Mouse (Mus musculus) thymus, postnatal 0 days (tissue): Measurements from ENCODE around the gene Sox6. TPM values are rescaled to one million over a fixed set of nuclear protein-coding genes. Genes with fewer than 3 reads are reported as not detected.
"Not testable (repeated sequence)": the region's sequence is repeated elsewhere in the genome, so short reads cannot be mapped to it uniquely, and the experiment has no call there.

Experiments
- DNase-seq: peaks from one replicate; pipeline ENCODE4 v3.0.0-alpha.2; 2015; ENCODE audit warnings: low spot score
- polyA plus RNA-seq: library from polyadenylated mRNA; unstranded; fragments of >200 nt; fragmentation: Nextera tagmentation; extraction: Ambion mirVana; gene quantifications from 2 replicates; pipeline ENCODE4 v1.2.1, GENCODE M21; 2015

Sox6 gene
- 0.30 and 1.2 TPM in 2 replicates for polyA plus RNA-seq

- DNase-seq, result no peak
Observed at GRCm38 (mm10) chr7:116038511-116038910, at the start of gene Sox6. Gene Sox6, minus strand, starts transcription at chr7:116038796.

DNA sequence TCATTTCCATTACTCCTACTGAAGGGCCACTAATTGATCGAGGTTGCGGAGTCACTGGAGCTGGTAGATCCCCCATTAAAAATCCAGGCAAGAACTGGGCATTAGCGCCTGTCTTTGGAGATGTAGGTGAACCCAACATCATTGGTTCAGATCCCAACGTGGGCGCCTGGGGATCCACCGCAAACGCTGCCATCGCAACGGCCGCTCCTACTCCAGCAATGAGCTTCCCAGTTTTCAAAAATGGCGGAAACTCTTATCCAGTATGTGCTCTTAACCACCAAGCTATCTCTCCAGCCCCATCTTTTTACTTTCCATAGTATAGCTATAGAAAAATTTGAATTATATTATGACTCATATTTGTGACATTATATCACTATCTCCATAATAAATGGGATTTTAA, 45.8 kb upstream of the Sox6 start, which contains the start of gene Gm4353:
Gene Gm4353, minus strand, starts transcription at position 270 of the 400 bp plus-strand sequence.
- not testable (repeated sequence) for DNase-seq

- DNase-seq, result no peak
Observed at GRCm38 (mm10) chr7:116060739-116061138, 22.1 kb upstream of the Sox6 start.

GRCm38 (mm10) chr7:116040470-116041019, 1.9 kb upstream of the Sox6 start:
- DNase-seq, result no peak

GRCm38 (mm10) chr7:116039538-116040466, 1.2 kb upstream of the Sox6 start:
- DNase-seq, result peak; percentile 74

- DNase-seq, result no peak
Observed at GRCm38 (mm10) chr7:116039196-116039537, 571 bp upstream of the Sox6 start, which contains the start of gene 1110004F10Rik. Gene 1110004F10Rik, plus strand, starts transcription at chr7:116039397.

DNA sequence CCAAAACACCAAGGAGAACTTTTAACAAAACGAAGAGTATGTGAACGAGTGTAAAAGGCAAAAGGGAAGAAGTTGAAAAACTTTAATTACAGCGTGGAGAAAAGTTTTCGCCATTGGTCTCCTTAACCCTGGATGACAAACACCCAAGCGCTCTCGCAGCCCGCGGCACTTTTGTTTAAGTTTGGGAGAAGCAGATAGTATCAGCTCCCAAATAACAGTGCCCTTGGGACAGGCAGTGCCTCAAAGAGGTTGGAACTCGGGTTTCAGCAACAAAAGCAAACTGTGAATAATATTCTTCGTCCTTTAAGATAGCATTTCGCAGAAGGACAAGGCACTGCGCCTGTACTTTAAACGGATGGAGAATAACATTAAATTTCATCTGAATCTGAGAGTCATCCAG, 572 bp downstream of the Sox6 start:
- no peak for DNase-seq

DNA sequence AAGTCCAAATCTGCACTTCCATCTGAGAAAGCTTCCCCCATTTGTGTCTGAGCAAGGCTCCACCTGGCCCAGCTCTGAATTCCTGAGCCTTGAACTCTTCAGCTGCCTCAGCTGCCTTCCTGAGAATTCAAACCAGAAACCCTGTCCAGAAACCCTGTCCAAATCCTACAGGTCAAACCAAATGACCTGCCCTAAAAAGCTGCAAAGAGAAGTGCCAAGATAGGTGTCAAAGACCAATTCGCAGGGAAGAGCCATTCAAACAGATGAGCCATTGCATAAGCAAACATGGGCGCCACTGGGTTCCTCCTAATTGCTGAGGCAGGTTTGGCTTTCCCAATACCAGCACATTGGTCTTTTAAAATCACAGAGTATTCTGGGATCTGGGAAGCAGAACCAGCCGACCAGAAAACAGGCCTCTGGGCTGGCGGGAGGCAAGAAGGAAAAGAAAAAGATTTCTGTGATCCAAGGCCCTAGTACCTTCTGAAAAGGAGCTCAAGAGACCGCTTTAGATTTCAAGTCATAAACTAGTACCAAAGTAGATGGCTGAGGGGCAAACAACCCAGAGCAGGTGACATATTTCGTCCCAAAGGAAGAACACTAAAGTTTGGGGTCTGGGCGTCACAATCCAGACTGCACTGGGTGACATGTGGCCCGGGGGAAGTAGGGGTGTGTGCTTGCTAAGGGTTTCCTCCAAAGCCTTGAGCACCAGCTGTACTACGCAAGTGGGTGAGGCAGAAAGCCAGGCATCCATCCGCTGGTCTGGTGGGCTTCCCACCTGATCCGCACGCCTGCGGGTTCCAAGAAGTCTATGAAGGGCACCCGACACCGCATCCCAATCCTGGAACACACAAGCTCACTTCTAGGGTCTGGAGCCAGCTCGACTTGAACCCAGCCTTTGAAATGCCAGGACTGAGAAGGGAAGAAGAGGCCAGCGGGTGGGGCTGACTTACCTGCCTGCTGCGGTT, 1.7 kb downstream of the Sox6 start:
- DNase-seq, result no peak

GRCm38 (mm10) chr7:116035504-116035903, 3.1 kb downstream of the Sox6 start:
- no peak for DNase-seq

DNA sequence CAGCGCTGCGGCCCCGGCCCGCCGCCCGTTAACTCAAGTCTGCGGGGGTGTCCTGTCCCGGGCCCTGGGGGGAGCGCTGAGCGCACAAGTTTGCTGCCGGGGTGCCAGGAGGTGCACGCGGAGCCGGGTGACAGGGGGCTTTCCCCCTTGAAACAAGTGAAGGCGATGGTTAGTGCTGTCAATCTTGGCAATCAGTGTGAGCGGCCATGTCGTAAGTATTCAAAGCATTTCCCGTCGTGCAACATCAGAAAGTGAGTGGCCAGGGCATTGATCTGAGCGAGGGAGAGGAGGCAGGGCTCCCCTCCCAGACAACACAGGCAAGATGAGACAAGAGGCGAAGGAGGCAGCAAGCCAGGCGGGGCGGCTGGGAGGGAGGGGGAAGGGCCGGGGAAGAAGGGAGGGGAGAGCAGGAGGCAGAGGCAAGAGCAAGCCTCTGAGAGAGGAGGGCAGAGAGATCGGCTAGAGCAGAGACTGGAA, 4.3 kb downstream of the Sox6 start:
- no peak for DNase-seq

DNA sequence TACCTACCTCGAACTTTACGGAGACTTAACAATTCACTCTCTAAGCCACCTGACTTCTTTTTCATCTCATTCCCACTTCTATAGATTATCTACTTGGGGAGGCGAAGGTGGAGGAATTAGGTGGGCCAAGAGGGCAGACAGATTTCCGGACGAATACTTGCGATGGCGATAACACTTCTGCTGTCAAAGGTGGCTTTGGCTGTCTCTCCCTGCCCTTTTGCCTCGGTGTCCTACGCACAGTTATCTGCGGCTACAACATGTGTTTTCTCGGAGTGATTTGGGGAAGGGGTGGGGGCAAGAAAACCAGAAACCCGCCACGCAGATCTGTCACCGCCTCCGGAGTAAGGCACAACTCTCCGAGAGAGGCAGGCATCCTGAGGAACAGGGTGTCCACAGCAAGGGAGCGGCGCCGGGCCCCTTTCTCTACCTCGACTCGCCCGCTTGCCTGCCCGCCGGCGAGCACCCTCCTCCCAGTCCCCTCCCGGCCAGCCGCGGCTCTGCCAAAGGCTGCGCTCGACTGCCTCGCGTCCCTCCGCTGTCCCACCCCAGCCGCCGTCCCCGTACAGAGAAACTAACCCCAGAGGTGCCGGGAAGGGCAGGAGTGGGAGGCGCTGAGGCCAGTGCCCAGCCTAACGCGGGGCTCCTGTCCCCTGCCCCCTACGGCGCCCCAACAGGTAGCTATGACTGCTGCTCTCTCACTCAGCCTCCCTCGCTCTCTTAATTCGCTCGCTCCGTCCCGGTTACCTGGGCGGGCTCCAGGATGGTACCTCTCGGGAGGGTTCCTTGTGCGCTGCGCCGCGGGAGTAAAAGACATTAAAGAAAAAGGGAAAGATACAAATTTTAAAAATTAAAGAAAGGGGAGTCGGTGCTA, 5.0 kb downstream of the Sox6 start:
- no peak for DNase-seq

DNA sequence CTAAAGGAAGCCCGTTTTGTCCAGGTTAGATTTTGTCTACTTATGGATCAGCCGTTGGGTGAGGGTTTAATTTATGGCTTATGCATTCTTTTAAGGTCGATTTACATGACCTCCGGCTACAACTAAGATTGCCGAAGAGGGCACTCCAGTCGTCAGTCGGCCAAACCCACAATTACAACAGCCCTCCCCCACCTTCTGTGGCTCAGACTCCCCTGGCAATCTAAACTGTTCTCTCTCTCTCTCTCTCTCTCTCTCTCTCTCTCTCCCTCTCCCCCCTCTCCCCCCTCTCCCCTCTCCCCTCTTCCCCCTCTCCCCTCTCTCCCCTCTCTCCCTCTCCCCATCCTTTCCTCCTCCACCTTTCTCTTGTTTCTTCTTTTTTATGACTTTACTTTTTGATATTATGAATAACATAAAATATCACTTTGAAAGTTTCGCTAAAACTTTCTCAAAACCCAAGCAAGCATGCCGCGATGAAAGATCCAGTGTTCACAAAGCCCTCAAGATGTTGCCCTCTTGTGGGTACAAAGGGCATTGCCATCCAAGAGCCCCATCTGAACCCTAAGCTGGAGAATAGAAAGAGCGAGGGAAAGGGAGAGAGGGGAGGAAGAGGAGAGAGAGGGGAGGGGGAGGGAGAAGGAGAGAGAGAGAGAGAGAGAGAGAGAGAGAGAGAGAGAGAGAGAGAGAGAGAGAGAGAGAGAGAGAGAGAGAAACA, 5.8 kb downstream of the Sox6 start:
- peak; percentile 75 for DNase-seq

GRCm38 (mm10) chr7:116031718-116032595, 6.6 kb downstream of the Sox6 start:
- peak; percentile 24 for DNase-seq

- no peak for DNase-seq
Observed at GRCm38 (mm10) chr7:116031388-116031717, 7.2 kb downstream of the Sox6 start.

DNA sequence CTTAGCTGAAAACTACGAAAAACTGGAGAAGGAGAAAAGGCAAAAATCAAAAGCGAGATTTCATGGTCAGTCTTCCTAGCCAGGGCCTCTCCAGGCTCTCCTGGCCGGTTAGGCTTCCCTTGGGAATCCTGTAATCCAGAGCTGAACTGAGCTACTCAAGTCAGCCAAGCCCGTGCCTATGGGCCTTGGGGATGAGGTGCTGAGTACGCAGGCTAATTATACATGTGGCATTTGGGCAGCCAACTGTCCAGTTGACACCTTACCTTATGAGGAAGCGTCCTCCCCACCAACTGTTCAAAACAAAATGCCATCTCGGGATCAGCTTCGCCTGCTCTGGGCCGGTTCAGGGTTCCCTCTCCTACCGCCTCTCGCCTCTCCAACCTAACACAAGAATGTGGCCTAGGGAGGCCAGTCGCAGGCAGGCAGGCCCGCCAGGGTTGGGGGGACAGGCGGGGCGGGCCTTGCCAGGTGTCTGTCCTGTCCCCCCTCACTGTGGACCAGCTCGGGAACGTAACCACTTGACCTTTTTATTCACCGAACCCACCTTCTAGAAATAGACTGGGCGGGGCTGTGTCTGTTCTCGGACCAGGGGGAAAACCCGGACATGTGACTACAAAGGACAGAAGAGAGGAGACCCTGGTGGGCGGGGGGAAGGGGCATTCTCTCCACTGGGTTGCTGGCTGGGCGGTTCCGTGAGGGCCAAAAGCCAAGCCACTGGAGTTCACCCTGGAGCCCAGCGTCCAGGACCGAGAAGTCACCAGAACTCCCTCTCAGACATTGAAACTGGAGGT, 7.8 kb downstream of the Sox6 start:
- no peak for DNase-seq

GRCm38 (mm10) chr7:116029991-116030390, 8.6 kb downstream of the Sox6 start:
- DNase-seq, result no peak

GRCm38 (mm10) chr7:116002726-116003125, 35.9 kb downstream of the Sox6 start:
- DNase-seq, result no peak
